Mouse (Mus musculus): ENCODE measurements around the gene Kirrel2.
"Not testable (repeated sequence)": the region's sequence is repeated elsewhere in the genome, so short reads cannot be mapped to it uniquely, and the experiment has no call there.

Kirrel2 gene

DNA sequence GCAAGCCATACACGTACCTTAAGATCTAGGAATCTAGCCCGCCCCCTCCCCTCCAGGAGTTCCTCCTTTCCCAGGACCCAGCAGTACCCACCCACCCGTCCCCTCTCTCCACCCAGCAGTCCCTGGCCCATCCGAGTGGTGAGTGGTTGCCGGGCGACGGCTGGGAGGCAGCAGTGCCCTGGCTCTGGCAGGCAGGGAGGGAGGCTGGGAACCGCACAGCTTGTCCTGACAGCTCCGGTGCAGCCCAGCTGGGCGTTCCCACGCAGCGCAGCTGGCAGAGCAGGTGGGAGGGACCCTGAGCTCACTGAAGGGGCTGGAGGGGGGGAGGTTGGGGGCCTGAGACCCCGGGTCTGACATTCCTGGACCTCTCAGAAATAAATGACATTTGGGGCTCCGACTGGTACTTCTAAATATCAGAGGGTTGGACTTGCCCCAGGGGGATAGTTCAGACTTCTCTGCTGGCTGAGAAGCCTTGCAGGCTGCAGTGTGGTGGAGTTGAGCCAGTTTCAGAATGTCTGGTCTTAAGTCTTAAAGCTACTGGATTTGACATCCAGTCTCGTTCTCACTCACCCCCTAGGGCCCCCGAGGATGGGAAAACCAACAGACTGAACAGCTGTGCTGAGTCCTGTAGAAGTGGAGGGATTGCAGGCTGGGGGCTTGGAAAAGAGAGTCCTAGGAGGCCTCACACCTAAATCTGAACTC, at the start of gene Kirrel2, which contains the start of gene Nphs1:
Gene Kirrel2, minus strand, starts transcription at position 62 of the 702 bp plus-strand sequence.
Gene Nphs1, plus strand, starts transcription at position 687 of the 702 bp plus-strand sequence.
- no peak for DNase-seq (ENCODE audit: low spot score)

DNA sequence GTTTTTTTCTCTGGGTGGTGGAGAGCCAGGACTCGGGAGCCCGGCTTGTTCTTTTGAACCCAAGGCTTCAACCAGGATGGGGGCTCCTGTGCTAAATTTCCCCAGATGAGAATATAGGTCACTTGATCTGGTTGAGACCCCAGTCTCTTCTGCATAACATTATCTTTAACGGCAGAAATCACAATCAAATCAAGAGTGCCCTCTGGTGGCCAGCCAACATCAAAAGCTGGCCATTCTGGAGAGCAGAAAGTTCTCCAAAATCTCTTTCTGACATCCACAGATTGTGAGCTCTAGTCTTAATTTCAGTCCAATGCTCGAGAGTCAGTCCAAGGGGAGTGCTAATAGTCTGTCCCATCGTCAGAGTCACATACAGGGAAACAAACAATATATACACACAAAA, 43.7 kb upstream of the Kirrel2 start:
- DNase-seq (ENCODE audit: low spot score): not testable (repeated sequence)

DNA sequence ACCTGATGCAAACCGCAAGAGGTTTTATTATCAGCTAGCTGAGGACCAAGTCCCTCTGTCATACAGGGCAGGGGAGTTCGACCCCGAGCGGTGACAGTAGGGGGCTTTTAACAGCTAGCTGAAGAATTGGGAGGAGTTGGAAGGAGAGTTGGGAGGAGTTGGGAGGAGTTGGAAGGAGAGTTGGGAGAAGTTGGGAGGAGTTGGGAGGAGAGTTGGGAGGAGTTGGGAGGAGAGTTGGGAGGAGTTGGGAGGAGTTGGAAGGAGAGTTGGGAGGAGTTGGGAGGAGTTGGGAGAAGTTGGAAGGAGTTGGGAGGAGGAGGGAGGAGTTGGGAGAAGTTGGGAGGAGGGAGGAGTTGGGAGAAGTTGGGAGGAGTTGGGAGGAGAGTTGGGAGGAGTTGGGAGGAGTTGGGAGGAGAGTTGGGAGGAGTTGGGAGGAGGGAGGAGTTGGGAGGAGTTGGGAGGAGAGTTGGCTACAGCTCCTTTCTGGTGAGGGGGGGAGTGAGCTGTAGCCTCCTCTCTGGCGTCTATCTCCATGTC, 38.1 kb upstream of the Kirrel2 start:
- not testable (repeated sequence) for DNase-seq (ENCODE audit: low spot score)

DNA sequence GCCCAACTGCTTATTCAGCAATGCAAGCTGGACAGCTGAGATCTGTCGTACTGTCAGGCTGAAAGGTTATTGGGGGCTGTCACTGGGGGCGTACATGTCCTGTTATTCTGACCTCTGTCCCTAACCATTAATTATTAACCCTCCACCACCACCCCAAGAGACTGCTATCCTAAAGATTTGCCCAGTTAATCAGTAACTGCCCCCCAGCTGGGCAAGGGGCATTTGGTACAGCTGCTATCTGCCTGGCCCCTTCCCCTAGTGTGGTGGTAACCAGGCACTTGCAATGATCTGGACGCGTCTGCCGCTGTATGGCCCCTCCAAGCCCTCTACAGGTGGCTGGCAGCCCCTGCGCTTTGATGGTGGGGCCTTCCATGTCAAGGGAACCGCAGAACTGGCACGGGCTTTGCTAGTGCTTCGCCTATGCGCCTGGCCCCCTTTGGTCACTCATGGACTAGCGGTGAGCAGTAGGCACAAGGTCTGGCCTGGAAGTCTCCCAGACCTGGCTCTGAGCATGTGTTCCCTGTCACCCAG, 36.0 kb upstream of the Kirrel2 start, which contains the start of gene Prodh2:
Gene Prodh2, plus strand, starts transcription at position 222 of the 531 bp plus-strand sequence.
- no peak for DNase-seq (ENCODE audit: low spot score)

DNA sequence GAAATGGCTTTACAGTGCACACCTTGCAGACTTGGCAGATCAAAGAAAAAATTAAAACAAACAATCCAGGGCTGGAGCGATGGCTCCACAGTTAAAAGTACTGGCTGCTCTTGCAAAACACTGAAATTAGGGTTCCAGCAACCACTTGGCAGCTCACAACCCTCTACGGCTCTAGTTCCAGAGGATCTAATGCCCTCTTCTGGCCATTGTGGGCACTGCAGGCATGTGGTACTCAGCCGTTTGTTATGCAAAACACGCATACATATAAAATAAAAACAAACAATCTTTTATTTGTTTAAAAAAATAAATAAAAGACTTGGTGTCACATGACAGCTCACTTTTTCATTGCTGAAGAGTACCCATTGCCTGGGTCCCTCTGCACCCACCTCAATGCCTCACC, 35.3 kb upstream of the Kirrel2 start:
- peak; percentile 57 for DNase-seq (ENCODE audit: low spot score)

DNA sequence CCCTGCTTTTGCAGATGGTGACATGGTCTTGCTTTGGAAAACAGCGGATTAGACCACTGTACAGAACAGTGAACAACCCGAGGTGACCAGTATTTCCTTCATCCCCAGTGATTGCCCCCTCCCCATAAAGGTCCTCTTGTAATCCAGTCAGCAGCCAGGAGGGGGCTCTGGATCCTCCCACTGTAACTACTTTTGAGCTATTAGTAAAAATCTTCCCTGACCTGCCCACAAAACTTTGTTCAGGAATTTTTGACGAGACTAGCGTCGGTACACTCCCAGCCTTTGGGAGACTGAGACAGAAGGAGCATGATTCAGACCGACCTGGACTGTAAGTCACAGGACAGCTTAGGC, 33.4 kb upstream of the Kirrel2 start:
- DNase-seq (ENCODE audit: low spot score): no peak

DNA sequence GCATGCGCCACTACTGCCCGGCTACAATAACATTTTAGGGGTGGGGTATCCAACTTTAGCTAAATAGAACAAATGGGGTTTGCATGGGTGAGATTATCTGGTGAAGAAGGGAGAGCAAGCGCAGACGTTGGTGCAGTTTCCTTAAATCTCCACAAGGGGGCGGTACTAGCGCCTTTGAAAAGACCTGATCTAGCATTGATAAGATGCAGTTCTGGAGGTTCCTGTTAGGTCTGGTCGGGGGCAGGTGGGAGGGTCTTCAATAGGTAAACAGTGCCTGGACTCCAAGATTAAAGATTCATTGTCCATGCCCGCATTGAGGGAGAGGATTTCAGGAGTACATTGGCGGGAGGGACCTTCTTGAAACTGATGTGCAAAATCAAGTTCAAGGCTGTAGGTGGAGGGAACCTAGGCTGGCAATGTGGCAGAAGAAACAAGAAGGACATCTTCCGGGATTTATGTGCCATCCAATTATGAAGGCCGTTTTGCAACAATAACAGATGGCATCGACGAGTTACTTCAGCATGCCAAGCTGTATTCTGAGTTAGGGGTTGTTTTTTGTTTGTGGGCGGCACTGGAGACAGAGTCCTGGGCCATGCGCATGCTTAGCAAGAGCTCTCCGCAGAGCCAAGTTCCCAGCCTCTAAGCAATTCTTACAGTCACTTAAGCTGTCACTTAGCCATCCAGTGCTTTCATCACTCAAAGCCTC, 32.9 kb upstream of the Kirrel2 start:
- DNase-seq (ENCODE audit: low spot score): no peak

DNA sequence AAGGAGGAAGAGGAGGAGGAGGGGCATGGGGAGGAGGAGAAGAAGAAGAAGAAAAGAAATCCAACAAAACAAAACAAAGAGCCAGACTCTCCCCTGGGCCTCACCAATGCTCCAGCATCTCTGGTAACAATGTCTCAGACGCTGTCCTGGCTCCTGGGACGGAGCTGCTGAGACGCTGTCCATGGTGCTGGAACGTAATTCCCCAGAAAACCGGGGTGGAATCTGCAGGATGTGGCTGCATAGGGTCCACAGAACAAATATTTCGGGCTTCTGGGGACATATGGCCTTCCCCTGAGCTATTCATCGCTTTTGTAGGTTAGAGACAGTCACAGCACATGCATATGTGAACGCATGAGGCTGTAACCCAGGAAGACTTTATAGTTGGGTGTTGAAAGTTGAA, 26.8 kb upstream of the Kirrel2 start:
- no peak for DNase-seq (ENCODE audit: low spot score)

DNA sequence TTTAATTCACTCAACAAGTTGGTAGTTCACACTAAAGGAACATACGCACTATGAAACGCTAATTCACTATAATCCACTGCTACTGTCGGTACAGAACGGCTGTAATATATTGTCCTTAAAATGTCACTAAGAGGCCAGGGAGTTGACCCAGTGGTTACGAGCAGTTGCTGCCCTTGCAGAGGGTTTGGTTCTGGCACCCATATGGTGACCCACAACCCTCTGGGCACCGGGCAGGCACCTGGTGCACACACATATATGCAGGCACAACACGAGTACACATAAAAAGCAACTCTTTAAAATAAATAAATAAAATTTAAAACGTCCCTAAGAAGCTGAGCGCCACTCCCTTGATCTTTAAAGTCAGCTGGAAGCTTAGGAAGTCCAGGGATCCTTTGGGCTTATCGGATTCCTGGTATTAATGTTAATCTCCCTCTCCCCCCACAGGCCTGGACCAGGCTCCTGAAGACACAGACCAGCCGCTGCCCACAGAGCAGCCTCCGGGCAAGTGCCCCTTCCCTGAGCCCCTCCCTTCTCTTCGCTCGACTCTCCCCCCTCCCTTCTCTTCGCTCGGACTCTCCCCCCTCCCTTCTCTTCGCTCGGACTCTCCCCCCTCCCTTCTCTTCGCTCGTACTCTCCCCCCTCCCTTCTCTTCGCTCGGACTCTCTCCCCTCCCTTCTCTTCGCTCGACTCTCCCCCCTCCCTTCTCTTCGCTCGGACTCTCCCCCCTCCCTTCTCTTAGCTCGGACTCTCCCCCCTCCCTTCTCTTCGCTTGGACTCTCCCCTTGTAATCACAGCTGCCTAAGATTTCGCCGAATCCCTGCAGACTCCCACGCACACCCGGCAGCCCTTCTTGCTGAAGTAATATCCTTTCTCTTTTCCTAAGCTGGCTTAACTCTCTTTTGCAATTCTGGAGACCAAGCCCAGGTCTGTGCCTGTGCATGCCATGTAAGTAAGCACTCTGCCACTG, 20.2 kb upstream of the Kirrel2 start:
- DNase-seq (ENCODE audit: low spot score): no peak

DNA sequence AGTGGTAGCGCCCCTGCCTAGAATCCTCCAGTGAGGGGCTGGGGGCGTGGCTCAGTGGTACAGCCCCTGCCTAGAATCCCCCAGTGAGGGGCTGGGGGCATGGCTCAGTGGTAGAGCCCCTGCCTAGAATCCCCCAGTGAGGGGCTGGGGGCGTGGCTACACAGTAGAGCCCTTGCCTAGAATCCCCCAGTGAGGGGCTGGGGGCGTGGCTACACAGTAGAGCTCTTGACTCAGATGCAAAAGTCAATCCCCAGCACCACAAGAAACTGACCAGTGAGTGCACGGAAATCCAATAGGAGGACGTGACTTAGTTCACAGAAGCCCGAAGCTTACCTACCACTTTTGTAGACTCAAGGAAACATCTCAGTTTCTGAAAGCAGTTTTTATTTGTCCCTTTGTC, 18.6 kb upstream of the Kirrel2 start:
- DNase-seq (ENCODE audit: low spot score): not testable (repeated sequence)

DNA sequence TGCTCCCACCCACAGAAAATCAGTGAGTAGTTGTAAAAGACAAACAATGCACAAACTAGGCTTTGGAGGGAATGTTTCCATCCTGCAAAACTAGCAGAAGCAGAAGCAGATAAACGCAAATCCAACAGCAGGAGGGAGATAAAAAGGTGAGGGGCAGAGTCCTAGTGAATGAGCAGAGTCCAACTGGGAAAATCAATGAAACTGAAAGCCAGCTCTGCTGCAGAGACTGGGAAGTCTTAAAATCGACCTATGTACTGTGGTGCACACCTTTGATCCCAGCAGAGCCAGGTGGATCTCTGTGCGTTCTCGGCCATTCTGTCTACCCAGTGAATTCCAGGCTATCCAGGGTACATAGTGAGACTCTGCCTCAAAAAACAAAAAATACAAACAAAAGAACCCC, 17.5 kb upstream of the Kirrel2 start:
- DNase-seq (ENCODE audit: low spot score): no peak

DNA sequence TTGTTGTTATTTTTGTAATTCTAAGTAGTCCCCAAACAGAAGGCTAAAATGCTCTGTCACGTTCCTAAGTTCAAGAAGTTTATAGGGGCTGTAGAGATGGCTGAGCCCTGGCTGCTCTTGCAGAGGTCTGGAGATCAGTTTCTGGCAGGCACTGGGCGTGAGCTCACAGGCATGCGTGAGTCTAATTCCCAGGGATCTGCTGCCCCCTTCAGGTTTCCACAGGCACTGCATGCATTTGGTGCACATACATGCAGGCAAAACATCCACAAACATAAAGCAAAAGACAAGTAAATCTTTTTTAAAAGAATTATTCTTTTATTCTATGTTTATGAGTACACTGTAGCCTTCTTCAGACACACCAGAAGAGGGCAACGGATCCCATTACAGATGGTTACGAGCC, 14.9 kb upstream of the Kirrel2 start:
- no peak for DNase-seq (ENCODE audit: low spot score)

DNA sequence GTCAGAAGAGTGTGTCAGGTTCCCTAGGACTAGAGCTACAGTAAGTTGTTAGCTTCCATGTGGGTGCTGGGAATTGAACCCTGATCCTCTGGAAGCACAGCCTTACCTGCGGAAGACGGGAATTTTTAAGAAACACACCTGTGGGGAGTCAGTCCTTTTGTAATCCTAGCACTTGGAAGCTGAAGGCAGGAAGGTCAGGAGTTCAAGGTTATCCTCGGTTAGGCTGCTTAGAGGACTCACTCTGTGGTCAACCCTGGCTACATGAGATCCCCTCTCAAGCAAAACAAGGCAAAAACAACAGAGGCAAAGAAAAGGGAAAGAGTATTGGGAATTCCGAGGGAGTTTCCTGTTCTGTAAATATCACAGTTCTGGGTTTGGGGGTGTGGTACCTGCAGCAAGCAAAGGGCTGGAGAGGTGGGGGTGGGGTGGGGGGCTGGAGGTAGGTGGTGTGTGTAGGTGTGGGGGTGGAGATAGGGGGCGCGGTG, 7.4 kb upstream of the Kirrel2 start:
- no peak for DNase-seq (ENCODE audit: low spot score)

DNA sequence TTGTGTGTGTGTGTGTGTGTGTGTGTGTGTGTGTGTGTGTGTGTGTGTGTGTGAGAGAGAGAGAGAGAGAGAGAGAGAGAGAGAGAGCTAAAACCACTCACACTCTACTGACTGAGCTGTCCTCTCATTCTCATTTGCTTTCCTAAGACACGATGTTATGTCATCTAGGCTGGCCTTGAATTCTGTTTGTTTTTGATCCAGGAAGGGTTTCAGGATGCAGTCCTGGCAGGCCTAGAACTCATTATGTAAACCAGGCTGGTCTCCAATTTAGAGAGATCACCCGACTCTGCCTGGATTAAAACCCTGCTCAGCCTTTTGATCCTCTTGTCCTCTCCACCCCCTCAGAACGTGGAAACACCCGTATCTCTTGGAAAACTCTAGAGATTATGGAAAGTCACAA, 6.5 kb upstream of the Kirrel2 start:
- no peak for DNase-seq (ENCODE audit: low spot score)

DNA sequence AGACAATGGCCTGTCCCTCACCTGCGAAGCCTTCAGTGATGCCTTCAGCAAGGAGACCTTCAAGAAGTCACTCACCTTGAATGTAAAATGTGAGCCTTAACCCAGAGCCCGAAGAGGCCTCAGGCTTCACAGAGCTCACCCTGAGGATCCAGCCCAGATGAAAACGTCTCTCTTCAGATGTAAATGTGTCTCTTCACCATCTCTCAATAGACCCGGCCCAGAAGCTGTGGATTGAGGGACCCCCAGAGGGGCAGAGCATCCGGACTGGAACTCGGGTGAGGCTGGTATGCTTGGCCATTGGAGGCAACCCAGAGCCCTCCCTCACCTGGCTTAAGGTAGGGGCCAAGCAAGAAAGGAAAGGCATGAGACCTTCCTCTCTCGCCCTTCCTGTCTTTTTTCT, 6.1 kb upstream of the Kirrel2 start:
- DNase-seq (ENCODE audit: low spot score): no peak

DNA sequence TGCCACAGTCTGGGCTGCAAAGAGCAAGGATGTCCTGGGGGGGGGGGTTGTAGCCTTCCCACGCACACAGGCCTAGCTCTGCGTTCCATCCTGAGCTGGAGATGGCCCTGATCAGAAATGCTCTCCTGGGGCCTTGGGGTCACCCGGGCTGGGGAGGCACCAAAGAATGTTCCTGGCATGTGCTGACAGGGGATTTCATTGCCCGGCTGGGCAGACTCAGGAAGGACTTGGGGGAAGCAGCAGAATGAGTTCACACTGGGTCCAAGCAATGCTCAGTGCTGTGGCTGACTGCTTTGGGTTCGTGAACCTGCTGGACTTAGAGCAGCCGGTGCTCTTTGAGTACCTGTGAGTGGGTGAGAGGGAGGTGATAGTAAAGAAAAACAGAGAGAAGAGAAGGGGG, 2.0 kb upstream of the Kirrel2 start:
- DNase-seq (ENCODE audit: low spot score): no peak

DNA sequence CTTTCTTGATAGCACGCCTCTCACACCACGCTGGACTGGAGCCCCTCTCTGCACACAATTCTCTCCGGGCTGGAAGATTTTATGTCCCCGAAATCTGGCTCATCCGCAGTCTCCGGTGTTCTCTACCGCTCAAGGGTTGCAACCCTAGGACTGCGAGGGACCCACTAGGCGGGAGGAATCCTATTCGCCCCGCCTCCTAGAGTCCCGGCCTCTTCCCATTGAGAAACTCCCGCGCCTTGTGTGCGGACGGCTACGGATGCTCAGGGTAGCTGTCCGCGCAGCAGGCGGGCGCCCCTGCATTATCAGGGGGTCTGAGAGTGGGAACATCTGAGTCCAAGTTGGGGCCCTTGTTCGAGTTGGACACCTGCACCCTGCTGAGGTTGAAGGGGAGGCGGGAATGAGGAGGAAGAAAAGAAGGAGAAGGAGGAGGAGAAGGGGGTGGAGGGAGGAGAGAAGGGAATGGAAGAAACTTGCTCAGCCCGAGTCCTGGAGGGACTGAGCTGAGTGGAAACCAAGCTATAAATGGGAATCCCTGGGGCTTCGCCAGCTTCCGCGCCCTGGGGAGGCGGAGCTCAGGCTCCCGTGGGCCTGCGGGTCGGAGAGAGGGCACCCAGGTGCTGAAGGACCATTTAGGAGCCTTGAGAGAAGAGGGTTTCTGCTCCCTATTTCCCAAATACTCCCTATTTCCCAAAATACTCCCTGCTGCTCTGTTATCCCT, 420 bp downstream of the Kirrel2 start:
- DNase-seq (ENCODE audit: low spot score): no peak

DNA sequence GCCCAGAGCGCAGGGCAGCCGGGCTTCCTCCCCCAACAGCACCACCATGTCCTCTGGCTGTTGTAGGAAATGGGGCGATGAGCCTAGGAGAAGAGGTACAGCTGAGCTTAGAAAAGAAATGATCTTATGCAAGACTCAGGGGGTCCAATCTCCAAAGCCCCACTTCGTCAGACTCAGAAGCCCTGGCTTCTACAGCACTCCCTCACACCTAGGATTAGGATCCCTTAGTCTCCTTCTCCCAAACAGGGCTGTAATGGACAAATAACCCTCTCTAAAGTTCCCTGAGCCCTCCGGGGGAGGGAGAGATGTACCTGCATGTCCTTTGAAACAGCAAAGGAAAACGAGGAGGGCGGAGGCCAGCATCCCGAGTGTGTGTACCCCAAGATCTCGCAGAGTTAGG, 1.0 kb downstream of the Kirrel2 start:
- no peak for DNase-seq (ENCODE audit: low spot score)

DNA sequence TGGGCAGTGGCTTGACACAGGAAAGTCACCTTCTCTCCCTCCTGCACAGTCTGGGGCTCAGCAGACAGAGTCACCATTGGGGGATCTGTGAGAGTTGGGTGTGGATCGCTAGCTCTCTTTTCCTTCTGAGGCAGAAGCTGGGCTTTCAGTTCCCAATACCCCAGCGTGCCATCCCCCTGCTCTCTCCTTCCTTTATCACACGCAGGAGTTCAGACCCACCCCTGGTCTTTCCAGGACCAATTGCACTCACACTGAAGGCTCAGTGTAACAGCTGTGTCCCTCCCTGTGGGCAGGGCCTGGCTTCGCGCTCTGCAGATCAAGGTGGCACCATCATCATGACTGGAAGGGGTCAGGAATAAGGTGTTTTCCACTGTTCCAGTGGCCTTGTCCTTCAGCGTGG, 3.2 kb downstream of the Kirrel2 start:
- no peak for DNase-seq (ENCODE audit: low spot score)

DNA sequence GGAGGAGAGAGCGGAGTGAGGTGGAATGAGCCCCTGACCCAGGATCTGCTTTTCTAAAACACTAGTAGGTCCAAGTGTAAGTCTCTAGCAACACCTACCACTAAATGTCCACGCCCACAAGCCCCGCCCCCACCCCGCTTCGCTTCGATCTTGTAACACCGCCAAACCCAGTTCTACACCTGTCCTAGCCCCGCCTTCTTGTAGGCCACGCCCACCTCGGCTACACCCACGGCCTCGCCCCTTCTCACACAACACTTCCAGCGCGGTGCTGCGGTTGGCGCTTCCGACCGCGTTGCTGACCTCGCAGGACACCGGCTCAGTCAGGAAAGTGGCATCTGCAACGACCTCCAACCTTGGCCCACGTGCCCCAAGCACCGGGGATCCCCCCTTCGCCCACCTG, 3.7 kb downstream of the Kirrel2 start:
- no peak for DNase-seq (ENCODE audit: low spot score)

DNA sequence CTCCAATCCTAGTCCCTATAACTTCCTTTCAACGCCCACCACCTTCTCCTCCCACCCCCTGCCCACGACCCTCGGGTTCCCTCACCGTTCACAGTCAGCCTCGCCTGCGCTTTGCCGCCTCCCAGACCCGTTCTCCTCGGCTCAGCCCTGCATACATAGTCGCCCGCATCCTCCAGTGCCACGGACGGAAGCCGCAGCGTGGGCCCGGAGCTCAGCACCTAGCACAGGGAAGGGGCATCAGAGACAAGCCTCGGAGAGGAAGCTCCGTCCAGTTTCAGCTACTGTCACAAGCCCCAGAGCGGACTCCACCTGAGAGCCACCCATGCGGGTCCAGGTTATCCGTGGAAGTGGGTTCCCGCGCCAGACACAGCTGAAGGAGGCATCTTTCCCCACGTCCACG, 4.2 kb downstream of the Kirrel2 start:
- DNase-seq (ENCODE audit: low spot score): no peak
